Mouse (Mus musculus): Measurements from ENCODE around the gene Ankdd1a.

Ankdd1a gene

GRCm38 (mm10) chr9:65545635-65546412, 25.8 kb upstream of the Ankdd1a start:
- in situ Hi-C loops (cut with MboI, MseI) = loop anchor here (5.0 kb wide), 1 partner anchor 36 kb away; the partner anchor contains the start of gene Plekho2

DNA sequence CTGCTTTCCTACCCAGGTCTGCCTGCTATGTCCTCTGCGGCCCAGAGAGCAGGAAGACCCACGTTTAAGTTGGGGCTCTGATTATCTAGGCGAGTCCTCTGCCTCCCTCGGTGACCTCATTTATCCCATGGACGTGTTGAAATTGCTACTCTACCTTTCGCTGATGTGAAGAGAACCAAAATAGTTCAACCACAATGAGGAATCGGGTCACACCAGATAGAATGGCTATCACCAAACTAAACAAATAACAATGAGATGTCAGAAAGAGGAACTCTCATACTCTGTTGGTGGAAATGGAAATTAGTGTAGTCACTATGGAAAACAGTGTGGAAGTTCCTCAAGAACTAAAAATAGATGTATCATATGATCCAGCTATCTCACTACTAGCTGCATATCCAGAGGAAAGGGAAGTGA, 22.1 kb upstream of the Ankdd1a start:
- in situ Hi-C loops (cut with MboI, MseI) = loop anchor here (5.0 kb wide), 1 partner anchor 530 kb away; no protein-coding TSS in a partner anchor

- in situ Hi-C loops (cut with MboI, MseI) = loop anchor here (5.0 kb wide), 1 partner anchor 529 kb away; no protein-coding TSS in a partner anchor
Observed at GRCm38 (mm10) chr9:65541126-65542068, 21.4 kb upstream of the Ankdd1a start.

GRCm38 (mm10) chr9:65539697-65540096, 19.7 kb upstream of the Ankdd1a start:
- in situ Hi-C loops (cut with MboI, MseI) = loop anchor here (5.0 kb wide), 1 partner anchor 527 kb away; no protein-coding TSS in a partner anchor

DNA sequence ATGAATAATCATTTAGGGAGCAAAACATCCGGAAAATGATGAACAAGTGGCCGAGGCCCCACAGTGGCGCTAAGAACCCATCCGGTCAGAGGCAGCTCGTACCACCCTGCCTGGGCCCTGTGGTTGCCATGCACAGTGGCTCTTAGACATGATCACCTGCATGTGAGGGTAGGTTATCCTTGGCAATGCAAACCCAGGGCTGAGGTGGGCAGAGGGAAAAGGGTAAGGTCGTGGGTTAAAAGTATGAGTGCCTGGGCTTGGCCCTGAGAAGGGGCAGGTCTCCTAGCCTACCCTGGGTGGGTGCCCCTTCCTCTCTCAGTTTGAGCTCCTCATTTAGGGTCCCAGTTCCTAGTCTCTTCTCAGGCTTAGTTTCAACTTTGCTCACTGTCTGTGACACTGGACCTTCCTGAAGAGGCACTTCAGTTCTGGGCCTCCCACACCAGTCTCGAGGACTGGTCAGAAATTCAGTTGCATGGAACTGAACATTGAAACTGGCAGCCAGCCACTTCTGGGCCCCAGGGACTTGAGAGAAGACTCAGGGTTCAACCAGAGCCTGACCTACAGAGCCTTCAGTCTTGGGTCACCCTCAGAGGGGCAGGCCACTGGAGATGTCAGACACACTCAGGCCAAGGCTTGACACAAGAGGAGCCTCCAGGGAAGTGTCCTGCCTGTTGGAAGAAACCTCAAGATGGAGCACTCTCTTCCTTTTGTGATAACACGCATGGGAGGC, 18.1 kb upstream of the Ankdd1a start:
- in situ Hi-C loops (cut with MboI, MseI) = no loop called here

DNA sequence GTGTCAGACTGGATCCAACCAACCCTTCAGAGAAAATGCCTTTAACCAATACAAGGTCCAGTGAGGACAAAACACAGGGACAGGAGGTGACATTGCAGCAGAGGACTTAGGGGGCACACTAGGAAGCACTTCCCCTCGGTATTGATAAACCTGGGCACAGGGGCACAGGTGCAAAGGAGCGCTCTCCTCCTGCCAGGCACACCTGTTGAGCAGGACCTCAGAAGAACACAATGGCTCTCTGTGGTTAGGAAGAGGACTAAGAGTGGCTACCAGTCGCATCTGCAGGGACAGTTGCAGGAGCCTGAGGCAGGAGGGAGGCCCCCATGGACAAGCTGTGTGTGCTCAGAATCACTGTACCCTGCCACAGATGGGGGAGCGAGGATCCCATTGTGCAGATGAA, 16.5 kb upstream of the Ankdd1a start:
- in situ Hi-C loops (cut with MboI, MseI) = no loop called here

DNA sequence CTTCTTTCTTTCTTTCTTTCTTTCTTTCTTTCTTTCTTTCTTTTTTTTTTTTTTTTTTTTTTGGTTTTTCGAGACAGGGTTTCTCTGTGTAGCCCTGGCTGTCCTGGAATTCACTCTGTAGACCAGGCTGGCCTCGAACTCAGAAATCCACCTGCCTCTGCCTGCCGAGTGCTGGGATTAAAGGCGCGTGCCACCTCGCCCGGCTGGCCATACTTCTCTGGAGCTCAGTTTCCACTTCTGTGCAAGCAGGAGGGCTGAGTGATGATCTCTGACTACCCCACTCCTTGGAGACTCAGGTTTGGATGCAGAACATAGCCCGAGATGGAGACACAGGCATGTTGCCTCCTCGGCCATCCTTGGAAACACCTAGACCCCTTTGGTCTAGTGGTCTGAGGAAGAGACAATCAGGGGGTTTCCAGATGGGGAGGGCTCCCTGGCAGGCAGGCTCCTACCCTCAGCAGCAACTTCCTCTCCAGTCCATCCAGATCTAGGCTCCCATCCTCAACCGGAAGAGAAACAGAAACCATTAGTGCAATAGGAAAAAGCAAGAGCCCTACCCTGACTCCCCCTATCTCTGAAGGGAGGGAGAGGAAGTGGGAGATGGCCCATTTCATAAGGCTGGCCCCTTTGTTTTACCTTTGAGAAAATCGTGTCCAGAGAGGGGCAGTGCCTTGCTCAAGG, 15.9 kb upstream of the Ankdd1a start:
- in situ Hi-C loops (cut with MboI, MseI) = no loop called here

DNA sequence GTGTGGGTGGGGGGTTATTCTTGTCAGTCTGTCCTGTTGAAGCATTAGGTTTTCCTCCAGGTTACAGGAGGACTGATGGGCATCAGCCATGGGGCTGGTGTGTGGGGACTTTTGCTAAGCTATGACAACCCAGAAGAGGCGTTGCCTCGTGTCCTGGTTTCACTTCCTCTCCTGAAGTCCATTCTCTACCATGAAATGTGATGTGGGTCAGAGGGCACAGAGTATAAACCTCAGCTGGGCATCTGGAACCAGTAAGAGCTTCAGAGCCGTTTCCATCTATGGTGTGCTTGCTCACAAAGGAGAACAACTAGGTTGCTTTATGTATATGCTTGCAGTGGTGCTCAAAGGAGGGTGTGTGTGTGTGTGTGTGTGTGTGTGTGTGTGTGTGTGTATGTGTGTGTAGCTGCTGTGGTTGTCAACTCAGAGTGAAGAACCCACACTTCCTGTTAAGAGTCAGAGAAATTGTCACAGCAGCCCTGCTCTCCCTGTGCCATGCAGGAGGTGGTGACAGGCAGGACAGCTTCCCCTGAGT, 15.3 kb upstream of the Ankdd1a start:
- in situ Hi-C loops (cut with MboI, MseI) = no loop called here

DNA sequence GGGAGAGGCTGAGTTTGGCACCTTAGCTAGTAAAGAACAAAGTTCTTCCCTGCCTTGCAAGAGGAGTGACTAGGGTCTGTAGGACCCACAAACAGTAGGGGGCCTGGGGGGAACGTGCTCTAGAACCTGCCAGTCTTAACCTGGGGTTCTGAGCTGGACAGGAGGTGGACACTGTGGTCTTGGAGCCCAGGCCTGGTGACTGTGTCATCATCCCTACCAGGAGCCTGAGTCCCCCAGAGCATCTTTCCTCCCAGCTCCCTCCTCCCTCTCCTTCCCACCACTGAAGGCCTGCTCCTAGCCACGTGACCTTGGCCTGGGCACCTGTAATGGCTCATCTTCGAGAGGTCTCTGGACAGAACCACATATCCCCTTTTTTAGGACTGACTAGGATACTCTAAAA, 14.1 kb upstream of the Ankdd1a start:
- in situ Hi-C loops (cut with MboI, MseI) = no loop called here

- in situ Hi-C loops (cut with MboI, MseI) = no loop called here
Observed at GRCm38 (mm10) chr9:65532986-65533385, 13.0 kb upstream of the Ankdd1a start.

GRCm38 (mm10) chr9:65531283-65531682, 11.3 kb upstream of the Ankdd1a start:
- in situ Hi-C loops (cut with MboI, MseI) = no loop called here

- in situ Hi-C loops (cut with MboI, MseI) = no loop called here
Observed at GRCm38 (mm10) chr9:65529659-65530058, 9.7 kb upstream of the Ankdd1a start.

DNA sequence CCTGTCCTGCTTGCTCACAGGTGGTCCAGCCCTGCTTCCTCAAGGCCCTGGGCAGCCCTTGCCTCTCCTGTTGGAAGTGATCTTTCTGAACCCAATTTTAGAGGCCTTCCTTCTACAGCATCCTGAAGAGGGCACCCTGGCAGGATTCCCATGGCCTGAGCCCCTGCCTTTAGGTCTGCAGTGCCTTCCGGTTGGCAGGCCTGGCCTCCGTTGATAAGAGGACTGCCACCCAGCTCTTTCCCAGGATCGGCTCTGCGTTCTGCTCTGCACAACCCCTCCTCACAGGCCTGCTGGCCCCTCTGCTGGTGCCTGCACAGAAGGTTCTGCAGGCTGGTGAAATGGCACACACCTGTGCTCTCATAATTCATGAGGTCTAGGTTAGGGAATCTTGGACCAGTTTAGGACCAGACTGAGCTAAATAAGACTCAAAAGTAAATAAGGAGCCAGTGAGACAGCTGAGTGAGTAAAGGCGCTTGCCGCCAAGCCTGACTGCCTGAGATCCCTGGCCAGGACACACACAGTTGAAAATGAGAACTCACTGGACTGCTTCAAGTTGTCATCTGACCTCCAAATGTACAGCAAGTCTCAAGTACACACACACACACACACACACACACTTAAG, 8.5 kb upstream of the Ankdd1a start:
- in situ Hi-C loops (cut with MboI, MseI) = no loop called here

GRCm38 (mm10) chr9:65525445-65526195, 5.6 kb upstream of the Ankdd1a start:
- in situ Hi-C loops (cut with MboI, MseI) = no loop called here

GRCm38 (mm10) chr9:65523611-65524364, 3.8 kb upstream of the Ankdd1a start:
- in situ Hi-C loops (cut with MboI, MseI) = loop anchor here (5.0 kb wide), 2 partner anchors 64 to 139 kb away; partner anchors contain the start of gene Pif1

DNA sequence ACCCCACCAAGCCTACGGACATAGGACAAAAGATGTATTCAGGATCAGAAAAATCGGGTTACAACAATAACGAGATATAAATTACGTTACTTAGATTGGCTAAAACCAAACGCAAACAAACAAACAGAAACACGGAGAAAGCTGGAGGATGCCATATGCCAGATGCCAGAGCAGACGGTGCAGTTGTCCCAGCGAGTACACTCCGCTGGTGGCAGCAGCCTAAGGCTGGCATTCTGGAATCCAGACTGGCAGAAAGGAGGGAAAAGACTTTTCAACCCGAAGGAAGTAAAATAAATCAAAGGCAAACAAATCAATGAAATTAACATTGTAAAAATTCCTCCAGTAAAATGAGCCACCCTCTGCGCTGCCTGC, 498 bp upstream of the Ankdd1a start:
- in situ Hi-C loops (cut with MboI, MseI) = loop anchor here (5.0 kb wide), 2 partner anchors 67 to 142 kb away; partner anchors contain the start of gene Pif1

GRCm38 (mm10) chr9:65514851-65515261, 5.1 kb downstream of the Ankdd1a start:
- in situ Hi-C loops (cut with MboI, MseI) = loop anchor here (10.0 kb wide), 1 partner anchor 1590 kb away; no protein-coding TSS in a partner anchor

GRCm38 (mm10) chr9:65514431-65514830, 5.6 kb downstream of the Ankdd1a start:
- in situ Hi-C loops (cut with MboI, MseI) = loop anchor here (10.0 kb wide), 1 partner anchor 1590 kb away; no protein-coding TSS in a partner anchor

Data from regulatory T cell (primary cell).